Mouse (Mus musculus) embryonic facial prominence, embryonic 10.5 days (tissue): Measurements from ENCODE around the gene Fgfr2. TPM values are rescaled to one million over a fixed set of nuclear protein-coding genes. Genes with fewer than 3 reads are reported as not detected.
"Not testable (repeated sequence)": the region's sequence is repeated elsewhere in the genome, so short reads cannot be mapped to it uniquely, and the experiment has no call there.

Experiments
- DNase-seq: peaks from one replicate; pipeline ENCODE4 v3.0.0-alpha.2; 2017; ENCODE audit warnings: low spot score
- H3K27ac ChIP-seq: fragments of 300-500 bp; sonication (generic); replicated peaks from 2 replicates; pipeline ENCODE4 v1.5.1; 2016; ENCODE audit warnings: mild to moderate bottlenecking
- H3K27me3 ChIP-seq: fragments of 300-500 bp; sonication (generic); replicated peaks from 2 replicates; pipeline ENCODE4 v1.6.1; 2016; ENCODE audit warnings: low read depth, mild to moderate bottlenecking; ENCODE audit not compliant: poor library complexity, severe bottlenecking
- H3K36me3 ChIP-seq: fragments of 300-500 bp; sonication (generic); replicated peaks from 2 replicates; pipeline ENCODE4 v1.6.1; 2016; ENCODE audit warnings: mild to moderate bottlenecking, moderate library complexity
- H3K4me1 ChIP-seq: fragments of 300-500 bp; sonication (generic); 2 replicates; pipeline ENCODE4 v1.6.1; 2016
- H3K4me3 ChIP-seq: fragments of 300-500 bp; sonication (generic); 2 replicates; pipeline ENCODE4 v1.5.1; 2016; ENCODE audit warnings: mild to moderate bottlenecking, moderate library complexity
- H3K9me3 ChIP-seq: fragments of 300-500 bp; sonication (generic); 2 replicates; pipeline ENCODE4 v1.6.1; 2016; ENCODE audit warnings: mild to moderate bottlenecking
- WGBS: fragments of 180-500 bp; shearing (Covaris S2); methylation state at CpG from one replicate; pipeline ENCODE4 v1.1.7; 2016; 5-methylcytosine and 5-hydroxymethylcytosine counted together
- polyA plus RNA-seq: library from polyadenylated mRNA; unstranded; fragments of >200 nt; fragmentation: Nextera tagmentation; extraction: Ambion mirVana; gene quantifications from 2 replicates; pipeline ENCODE4 v1.2.1, GENCODE M21; 2016

Fgfr2 gene
- polyA plus RNA-seq, 1 experiment from 2014 or later, result 74.3 TPM

DNA sequence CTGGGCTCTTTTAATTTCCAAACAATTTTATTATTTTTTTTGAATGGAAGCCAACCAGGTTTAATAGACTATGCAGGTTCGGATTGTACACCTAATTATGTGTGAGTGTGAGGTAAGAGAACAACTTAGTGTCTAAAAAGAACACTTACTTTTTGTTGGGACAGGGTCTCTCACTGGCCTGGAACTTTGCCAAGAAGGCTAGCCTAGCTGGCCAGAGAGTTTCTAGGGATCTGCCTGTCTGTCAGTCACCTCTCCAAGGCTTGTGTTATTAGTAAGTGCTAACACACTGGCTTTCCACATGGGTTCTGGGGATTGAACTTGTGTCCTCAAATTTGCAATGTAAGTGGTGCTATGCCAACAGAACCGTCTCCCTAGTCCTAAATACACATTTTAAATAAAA is 2719.8 kb downstream of the Fgfr2 start:
- peaks cover 19% of the 10 kb centered on the region for H3K36me3 ChIP-seq
- no peak overlapping the region for H3K4me3 ChIP-seq
- DNase-seq, result no peak
- no peaks in the 10 kb centered on the region for H3K27me3 ChIP-seq
- no peak overlapping the region for H3K27ac ChIP-seq
- WGBS, result 85% methylated on average over 2 of the region's 2 CpGs
- H3K9me3 ChIP-seq, result no peaks in the 10 kb centered on the region
- peaks cover 4% of the 10 kb centered on the region; the same call in 1 of the 2 replicates for H3K4me1 ChIP-seq

DNA sequence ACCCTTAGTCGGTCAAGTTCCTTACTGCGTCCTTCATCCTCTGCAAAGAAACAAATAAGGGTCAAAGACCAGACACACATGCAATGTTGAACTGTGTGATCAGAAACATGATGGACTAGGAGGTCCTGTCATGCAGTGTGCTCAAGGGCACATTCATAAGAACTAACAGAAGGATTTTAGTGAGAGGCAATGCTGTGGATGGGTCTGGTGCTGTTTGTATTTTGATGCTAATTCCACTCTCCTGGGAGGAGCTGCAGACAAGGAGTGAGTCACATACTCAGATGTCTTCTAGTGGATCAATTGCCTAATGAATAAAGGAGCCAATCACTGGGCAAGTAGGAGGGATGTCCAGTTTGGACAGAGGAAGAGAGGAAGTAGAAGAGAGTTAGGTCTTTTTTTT is 2728.5 kb downstream of the Fgfr2 start:
- Histone ChIP-seq H3K9me3 (no peaks in the 10 kb centered on the region), H3K4me3 (no peak overlapping the region), H3K36me3 (peaks cover 25% of the 10 kb centered on the region), H3K27ac (no peak overlapping the region), H3K27me3 (no peaks in the 10 kb centered on the region), H3K4me1 (no peaks in the 10 kb centered on the region)
- 95% methylated on average over 2 of the region's 2 CpGs for WGBS
- DNase-seq, result no peak

DNA sequence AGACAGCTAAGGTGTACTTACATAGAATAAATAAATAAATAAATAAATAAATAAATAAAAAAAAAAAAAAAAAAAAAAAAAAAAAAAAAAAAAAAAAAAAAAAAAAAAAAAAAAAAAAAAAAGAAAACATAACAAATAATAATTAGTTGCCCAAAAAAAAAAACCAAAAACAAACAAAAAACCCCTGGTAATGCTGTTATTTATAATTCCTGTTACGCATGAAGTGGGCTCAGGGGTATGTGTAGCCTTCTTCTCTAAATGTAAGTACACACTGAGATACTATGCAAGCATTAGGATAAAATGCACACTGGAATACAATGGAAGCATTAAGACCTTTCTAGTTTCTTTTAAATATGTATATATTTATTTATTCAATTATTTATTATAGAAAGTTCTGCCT is 2733.1 kb downstream of the Fgfr2 start:
- WGBS, result 97% methylated on average over 1 of the region's 1 CpGs
- not testable (repeated sequence) for H3K9me3 ChIP-seq

DNA sequence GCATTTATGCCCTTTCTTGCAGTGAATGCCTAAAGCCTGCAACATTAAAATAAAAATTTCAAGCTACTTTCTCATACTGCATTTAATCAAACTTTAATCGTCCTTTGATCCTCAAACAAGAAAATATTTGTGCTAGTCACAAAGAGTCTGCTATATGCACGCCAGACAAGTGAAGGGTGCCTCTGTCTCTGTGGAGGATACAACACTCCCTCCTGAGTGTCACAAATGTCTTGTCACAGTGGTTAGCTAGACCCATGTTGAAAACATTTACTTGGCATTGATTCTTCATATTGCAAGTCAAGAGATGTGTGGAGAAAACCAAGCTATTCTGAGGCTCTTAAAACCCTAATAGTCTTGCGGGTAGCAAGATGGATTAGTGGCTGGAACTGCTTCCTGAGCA is 2736.8 kb downstream of the Fgfr2 start:
- Histone ChIP-seq H3K36me3 (peaks cover 15% of the 10 kb centered on the region), H3K9me3 (0 out of 2 replicates have a peak, but pooled peaks cover 2% of the 10 kb centered on the region), H3K4me3 (no peak overlapping the region), H3K27me3 (no peaks in the 10 kb centered on the region), H3K4me1 (peaks cover 7% of the 10 kb centered on the region; the same call in 1 of the 2 replicates), H3K27ac (no peak overlapping the region; the same call in 1 of the 2 replicates)
- no peak for DNase-seq
- 86% methylated on average over 3 of the region's 3 CpGs for WGBS

More for the DNA sequence above, 2733.1 kb downstream of the Fgfr2 start:
- H3K36me3 ChIP-seq, result peaks cover 40% of the 10 kb centered on the region
- DNase-seq, H3K27ac ChIP-seq, H3K4me1 ChIP-seq, H3K4me3 ChIP-seq, H3K27me3 ChIP-seq: not testable (repeated sequence)

DNA sequence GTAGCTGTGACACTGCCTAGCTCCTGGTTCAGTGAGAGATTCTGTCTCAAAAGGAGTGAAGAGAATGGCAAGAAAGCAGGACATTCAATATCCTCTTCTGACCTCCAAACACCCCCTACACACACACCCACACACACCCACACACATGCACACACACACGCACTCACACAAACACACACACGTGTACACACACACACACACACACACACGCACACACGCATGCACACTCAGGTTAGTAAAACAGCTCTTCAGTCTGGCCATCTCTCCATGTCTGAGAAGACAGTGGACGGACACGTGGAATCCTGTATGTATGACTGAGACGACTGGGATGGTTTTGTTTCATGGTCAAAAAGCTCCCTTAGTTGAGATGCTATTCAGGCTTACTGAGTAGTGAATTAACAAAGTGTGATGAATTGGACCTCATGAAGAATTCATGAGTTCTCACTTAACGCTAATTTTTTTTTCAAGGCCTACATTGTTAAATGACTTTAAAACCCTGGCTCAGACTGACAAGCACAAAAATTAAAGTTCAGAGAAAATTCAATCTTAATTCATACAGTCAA is 2737.3 kb downstream of the Fgfr2 start:
- no peak overlapping the region for H3K4me3 ChIP-seq
- 0 out of 2 replicates have a peak, but pooled peaks cover 2% of the 10 kb centered on the region for H3K9me3 ChIP-seq
- H3K4me1 ChIP-seq, result peaks cover 7% of the 10 kb centered on the region; the same call in 1 of the 2 replicates
- WGBS, result 90% methylated on average over 8 of the region's 8 CpGs
- H3K36me3 ChIP-seq, result peaks cover 15% of the 10 kb centered on the region
- no peak overlapping the region for H3K27ac ChIP-seq
- no peaks in the 10 kb centered on the region for H3K27me3 ChIP-seq
- no peak for DNase-seq

DNA sequence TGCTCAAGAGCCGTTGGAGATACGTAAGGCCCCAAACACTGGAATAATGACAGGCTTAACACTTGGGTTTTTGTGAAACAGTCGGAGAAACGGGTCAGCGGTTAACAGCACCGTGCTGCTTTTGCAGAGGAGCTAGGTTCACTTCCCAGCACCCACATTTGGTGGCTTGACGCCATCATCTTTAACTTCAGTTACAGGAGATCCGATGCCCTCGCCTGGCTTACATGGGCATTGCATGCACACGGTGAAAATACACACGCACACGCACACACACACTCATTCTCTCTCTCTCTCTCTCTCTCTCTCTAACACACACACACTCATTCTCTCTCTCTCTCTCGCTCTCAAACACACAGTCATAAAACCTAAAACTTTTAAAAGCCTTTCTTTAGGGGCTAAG is 2741.0 kb downstream of the Fgfr2 start:
- no peaks in the 10 kb centered on the region for H3K27me3 ChIP-seq
- H3K9me3 ChIP-seq, result 0 out of 2 replicates have a peak, but pooled peaks cover 2% of the 10 kb centered on the region
- no peak overlapping the region for H3K4me3 ChIP-seq
- WGBS, result 94% methylated on average over 13 of the region's 13 CpGs
- H3K4me1 ChIP-seq, result peaks cover 7% of the 10 kb centered on the region; the same call in 1 of the 2 replicates
- H3K27ac ChIP-seq, result no peak overlapping the region
- peaks cover 4% of the 10 kb centered on the region; the same call in 1 of the 2 replicates for H3K36me3 ChIP-seq
- no peak for DNase-seq

DNA sequence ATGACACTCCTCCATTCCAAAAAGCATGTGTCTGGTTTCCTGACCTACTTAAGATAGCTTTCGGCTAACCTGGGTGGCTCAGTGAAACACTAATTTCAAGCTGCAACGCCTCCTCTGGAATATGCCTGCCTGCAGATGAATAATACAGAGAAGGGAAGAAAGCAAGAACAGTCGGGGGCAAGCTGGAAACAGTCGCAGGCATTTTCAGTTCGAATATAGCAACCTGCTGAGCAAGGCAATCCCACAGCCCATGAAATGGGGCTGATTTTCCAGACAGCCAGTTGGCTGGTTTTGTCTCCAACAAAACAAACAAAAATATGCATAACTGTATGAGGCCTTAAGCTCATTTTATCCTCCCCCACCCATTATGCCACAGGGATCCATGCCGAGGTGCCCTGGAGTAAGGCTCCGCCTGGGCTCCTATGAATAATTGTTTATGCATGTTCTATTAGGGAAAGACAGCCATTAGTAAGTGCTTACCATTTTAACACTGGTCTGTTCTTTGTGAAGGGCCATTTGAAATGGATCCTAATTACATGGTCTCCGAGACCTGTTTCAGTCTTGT is 2741.7 kb downstream of the Fgfr2 start:
- WGBS, result 78% methylated on average over 8 of the region's 8 CpGs
- H3K27ac ChIP-seq, result no peak overlapping the region
- H3K27me3 ChIP-seq, result no peaks in the 10 kb centered on the region
- no peak for DNase-seq
- peaks cover 7% of the 10 kb centered on the region; the same call in 1 of the 2 replicates for H3K4me1 ChIP-seq
- H3K36me3 ChIP-seq, result no peaks in the 10 kb centered on the region
- H3K4me3 ChIP-seq, result no peak overlapping the region
- 0 out of 2 replicates have a peak, but pooled peaks cover 2% of the 10 kb centered on the region for H3K9me3 ChIP-seq

DNA sequence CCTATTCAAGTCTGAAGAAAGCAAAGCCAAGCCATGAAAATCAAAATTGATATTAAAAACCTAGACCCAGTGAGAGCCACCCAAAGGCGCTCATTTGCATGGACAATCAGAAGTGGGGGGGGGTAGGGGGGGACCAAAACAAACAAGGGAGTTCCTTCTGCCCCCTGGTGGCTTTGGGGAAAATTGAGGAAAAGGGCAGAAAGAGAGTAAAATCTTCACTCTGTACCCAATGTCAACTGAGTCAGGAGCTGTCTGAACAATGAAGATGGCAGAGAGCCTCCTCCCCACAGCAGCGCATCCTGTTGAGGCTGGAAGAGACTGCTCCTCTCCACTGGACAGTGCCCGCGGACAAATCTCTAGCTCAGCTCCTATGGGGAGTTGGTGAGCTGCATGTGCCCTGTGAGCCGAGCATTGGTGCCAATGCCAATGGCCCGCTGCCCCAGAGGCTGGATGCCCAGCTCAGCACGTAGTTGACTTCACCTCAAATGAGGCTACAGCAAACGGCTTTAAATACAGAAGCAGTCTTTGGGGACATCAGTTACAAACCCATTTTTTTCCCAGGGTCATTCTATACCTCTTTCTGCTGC is 2742.3 kb downstream of the Fgfr2 start:
- H3K9me3 ChIP-seq, result 0 out of 2 replicates have a peak, but pooled peaks cover 2% of the 10 kb centered on the region

DNA sequence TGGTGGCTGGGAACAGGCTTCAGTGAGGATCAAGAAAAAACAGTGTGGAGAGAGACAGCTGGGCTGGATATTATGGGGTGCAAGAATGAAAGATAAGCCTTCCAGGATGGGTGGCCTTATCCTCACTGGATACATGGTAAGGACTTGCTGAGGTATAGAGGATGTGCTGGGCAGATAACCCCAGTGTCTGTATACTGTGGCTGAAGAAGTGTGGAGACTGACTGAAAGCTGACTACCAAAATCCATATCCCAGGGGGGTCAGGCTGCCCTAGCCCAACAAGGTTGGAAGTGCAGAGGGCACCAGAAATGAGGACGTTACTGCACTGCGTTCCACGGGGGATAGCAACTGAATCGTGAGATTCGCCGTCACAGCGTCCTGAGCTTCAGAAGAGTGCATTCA is 2742.8 kb downstream of the Fgfr2 start:
- no peak for DNase-seq
- Histone ChIP-seq H3K4me3 (no peak overlapping the region), H3K27ac (no peak overlapping the region), H3K4me1 (0 out of 2 replicates have a peak, but pooled peaks cover 7% of the 10 kb centered on the region), H3K9me3 (0 out of 2 replicates have a peak, but pooled peaks cover 2% of the 10 kb centered on the region), H3K27me3 (no peaks in the 10 kb centered on the region), H3K36me3 (no peaks in the 10 kb centered on the region)
- 94% methylated on average over 7 of the region's 7 CpGs for WGBS

More for the DNA sequence above, 2742.3 kb downstream of the Fgfr2 start:
- whole genome bisulfite sequencing, result 81% methylated on average over 8 of the region's 8 CpGs
- Histone ChIP-seq H3K27ac (no peak overlapping the region), H3K4me1 (0 out of 2 replicates have a peak, but pooled peaks cover 7% of the 10 kb centered on the region), H3K27me3 (no peaks in the 10 kb centered on the region), H3K4me3 (no peak overlapping the region), H3K36me3 (no peaks in the 10 kb centered on the region)
- DNase-seq, result no peak

DNA sequence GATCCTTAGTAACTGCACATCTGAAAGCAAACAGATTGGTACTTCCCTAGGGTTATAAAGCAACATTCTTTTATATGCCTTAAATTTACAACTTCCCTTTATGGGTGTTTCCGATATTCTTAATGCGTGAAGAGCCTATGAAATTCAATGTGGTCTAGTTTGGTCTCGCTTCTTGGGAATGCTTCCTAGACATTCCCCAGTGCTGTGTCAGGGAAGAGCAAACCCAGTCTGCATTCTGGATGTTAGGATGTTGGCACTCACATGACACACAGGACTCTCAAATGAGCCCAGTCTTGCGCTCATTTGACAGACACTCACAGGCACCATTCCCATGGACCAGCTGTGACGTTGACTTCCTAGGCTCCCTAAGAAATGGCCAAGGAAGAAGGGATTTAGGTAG is 2743.3 kb downstream of the Fgfr2 start:
- Histone ChIP-seq H3K4me3 (no peak overlapping the region), H3K36me3 (no peaks in the 10 kb centered on the region), H3K9me3 (0 out of 2 replicates have a peak, but pooled peaks cover 2% of the 10 kb centered on the region), H3K4me1 (0 out of 2 replicates have a peak, but pooled peaks cover 7% of the 10 kb centered on the region), H3K27me3 (no peaks in the 10 kb centered on the region), H3K27ac (no peak overlapping the region)
- no peak for DNase-seq
- 94% methylated on average over 5 of the region's 5 CpGs for WGBS

DNA sequence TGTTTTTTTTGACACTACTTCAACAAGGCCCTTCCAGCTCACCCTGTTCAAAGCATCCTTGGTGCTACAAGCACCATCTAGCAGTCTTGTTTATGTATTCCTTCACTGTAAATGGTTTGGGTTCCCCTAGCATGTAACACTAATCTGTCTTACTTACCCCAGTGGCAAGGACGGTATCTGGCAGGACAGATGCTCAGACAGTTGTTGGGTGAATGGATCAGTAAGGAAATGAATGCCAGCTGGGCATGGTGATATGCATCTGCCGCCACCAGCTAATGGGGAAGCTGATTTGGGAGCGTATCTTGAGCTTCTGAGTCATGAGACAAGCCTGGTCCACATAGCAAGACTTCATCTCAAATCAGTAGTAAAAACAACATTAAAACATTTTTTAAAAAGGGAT is 2744.8 kb downstream of the Fgfr2 start:
- Histone ChIP-seq H3K27me3 (no peaks in the 10 kb centered on the region; the same call in 1 of the 2 replicates), H3K27ac (no peak overlapping the region), H3K36me3 (no peaks in the 10 kb centered on the region), H3K4me3 (no peak overlapping the region), H3K9me3 (0 out of 2 replicates have a peak, but pooled peaks cover 2% of the 10 kb centered on the region), H3K4me1 (0 out of 2 replicates have a peak, but pooled peaks cover 3% of the 10 kb centered on the region)
- DNase-seq, result no peak
- 83% methylated on average over 3 of the region's 3 CpGs for WGBS

DNA sequence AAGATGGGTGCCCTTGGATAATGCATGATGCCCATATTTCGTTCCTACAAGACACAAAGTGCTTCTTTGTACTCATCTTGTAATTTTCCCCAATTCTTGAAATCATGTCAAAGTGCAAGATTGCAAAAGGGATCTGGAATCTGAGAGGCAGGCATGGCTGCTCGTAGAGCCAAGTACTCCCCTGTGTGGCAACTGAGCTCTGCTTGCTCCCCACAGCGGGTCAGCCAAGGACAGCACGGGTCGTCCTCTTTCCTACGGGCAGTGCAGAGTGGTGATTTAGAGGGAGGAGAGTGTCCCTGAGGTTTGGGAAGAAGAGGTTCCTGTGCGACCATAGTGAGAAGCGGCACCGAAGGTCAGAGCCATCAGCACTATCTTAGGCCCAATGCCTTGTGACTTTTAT is 2748.8 kb downstream of the Fgfr2 start:
- no peak overlapping the region for H3K4me3 ChIP-seq
- DNase-seq, result no peak
- H3K4me1 ChIP-seq, result peaks cover 8% of the 10 kb centered on the region
- no peak overlapping the region for H3K27ac ChIP-seq
- 83% methylated on average over 9 of the region's 9 CpGs for WGBS
- H3K36me3 ChIP-seq, result no peaks in the 10 kb centered on the region
- peaks cover 18% of the 10 kb centered on the region for H3K27me3 ChIP-seq
- no peaks in the 10 kb centered on the region for H3K9me3 ChIP-seq
